Mouse (Mus musculus): ENCODE measurements around the gene 1110051M20Rik.
A peak's percentile ranks its signal among the peaks of the same experiment; 100 is the strongest.

DNA sequence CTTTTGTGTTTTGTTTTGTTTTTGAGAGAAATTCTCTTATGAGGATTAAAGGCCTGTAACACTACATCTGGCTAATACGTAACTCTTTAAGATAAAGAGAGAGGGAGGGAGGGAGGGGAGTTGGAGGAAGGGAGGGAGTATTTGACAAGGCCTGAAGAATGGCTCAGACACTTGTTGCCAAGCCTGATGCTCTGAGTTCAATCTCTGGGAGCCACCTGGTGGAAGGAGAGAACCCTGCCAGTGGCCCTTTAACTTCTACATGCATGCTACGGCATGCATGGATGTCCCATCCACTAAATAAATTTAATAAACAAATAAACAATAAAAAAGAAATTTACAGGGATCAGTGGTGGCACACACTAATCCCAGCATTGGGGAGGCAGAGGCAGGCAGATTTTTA, 142.7 kb downstream of the 1110051M20Rik start:
- TF ChIP-seq CTCF (IDR thresholded peaks at IDR 0.05) (peak; percentile 11; the same call in 1 of the 2 replicates), POLR2A (IDR thresholded peaks at IDR 0.05; ENCODE audit: insufficient read depth, low read depth, low read length) (no peak), EP300 (IDR thresholded peaks at IDR 0.05; ENCODE audit: insufficient read depth, low read depth, low read length) (no peak)

Data from heart, adult 2 months (tissue).